Mouse (Mus musculus): ENCODE measurements around the gene Adamts12.

DNA sequence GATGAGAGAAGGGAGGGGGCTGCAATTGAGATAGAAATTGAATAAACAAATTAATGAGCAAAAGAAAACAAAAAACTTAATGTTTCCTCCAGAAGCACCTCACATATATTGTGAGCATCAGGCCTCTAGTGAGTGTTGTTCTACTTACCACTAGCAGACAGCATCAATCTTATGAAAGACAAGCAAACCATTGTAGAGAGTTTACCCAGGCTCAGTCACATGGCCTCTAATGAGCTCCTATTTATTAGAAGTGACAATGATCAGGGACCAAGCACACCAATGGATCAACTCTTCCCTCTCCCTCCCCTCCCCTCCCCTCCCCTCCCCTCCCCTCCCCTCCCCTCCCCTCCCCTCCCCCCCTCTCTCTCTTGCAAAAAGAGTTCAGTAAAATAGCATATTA is 218.6 kb downstream of the Adamts12 start:
- no peak for TF ChIP-seq NELFE (IDR thresholded peaks at IDR 0.05; ENCODE audit: low read depth, low read length)
- TF ChIP-seq CTCF (IDR thresholded peaks at IDR 0.05 in 2 of 3, conservative IDR thresholded peaks at IDR 0.05 in 1 of 3; ENCODE audit: control insufficient read depth in 1 of 3, insufficient read depth in 1 of 3, low read depth in 2 of 3, low read length in 3 of 3, poor library complexity in 1 of 3, severe bottlenecking in 1 of 3): no peak
- no peak for TF ChIP-seq ZC3H11A (IDR thresholded peaks at IDR 0.05; ENCODE audit: low read depth, low read length)
- TF ChIP-seq POLR2A (IDR thresholded peaks at IDR 0.05; ENCODE audit: control insufficient read depth in 1 of 2, insufficient read depth in 1 of 2, low read depth in 1 of 2, low read length in 2 of 2, poor library complexity in 1 of 2): no peak
- TF ChIP-seq MAFK (IDR thresholded peaks at IDR 0.05; ENCODE audit: borderline replicate concordance, low read depth, low read length): no peak
- no peak for TF ChIP-seq ETS1 (IDR thresholded peaks at IDR 0.05; ENCODE audit: low read depth, low read length)

Data from MEL (cell line).